Mouse (Mus musculus) ES-Bruce4 (cell line): ENCODE data around the gene Wdtc1. TPM values are rescaled to one million over a fixed set of nuclear protein-coding genes. Genes with fewer than 3 reads are reported as not detected.
A peak's percentile ranks its signal among the peaks of the same experiment; 100 is the strongest.

Experiments used
- H3K27ac ChIP-seq: 2 replicates; pipeline ENCODE4 v1.5.1; 2012; ENCODE audit warnings: low read length, inconsistent platforms; ENCODE audit not compliant: insufficient read depth
- H3K27me3 ChIP-seq: 2 replicates; pipeline ENCODE4 v1.6.1; 2012; ENCODE audit warnings: mild to moderate bottlenecking, low read length, inconsistent platforms; ENCODE audit not compliant: control insufficient read depth, poor library complexity, insufficient read depth, severe bottlenecking
- H3K36me3 ChIP-seq: 2 replicates; pipeline ENCODE4 v1.6.1; 2012; ENCODE audit warnings: inconsistent platforms, mild to moderate bottlenecking, low read length, moderate library complexity; ENCODE audit not compliant: control insufficient read depth, poor library complexity, insufficient read depth, severe bottlenecking
- H3K4me1 ChIP-seq: one replicate; pipeline ENCODE4 v1.8.1; 2011; ENCODE audit warnings: low read length; ENCODE audit not compliant: control insufficient read depth, insufficient read depth
- H3K4me3 ChIP-seq: 2 replicates; pipeline ENCODE4 v1.5.1; 2011; ENCODE audit warnings: low read depth, mild to moderate bottlenecking, low read length
- H3K9ac ChIP-seq: 2 replicates; pipeline ENCODE4 v1.6.1; 2012; ENCODE audit warnings: low read depth, mild to moderate bottlenecking, inconsistent platforms; ENCODE audit not compliant: poor library complexity, severe bottlenecking
- H3K9me3 ChIP-seq: replicated peaks from 2 replicates; pipeline ENCODE4 v1.6.1; 2012; ENCODE audit warnings: mild to moderate bottlenecking, low read length, inconsistent platforms; ENCODE audit not compliant: control insufficient read depth, poor library complexity, insufficient read depth, severe bottlenecking
- CTCF ChIP-seq: IDR thresholded peaks from one replicate; pipeline ENCODE4 v1.8.1; 2011; ENCODE audit warnings: low read depth, low read length
- EP300 ChIP-seq: IDR thresholded peaks from 2 replicates; pipeline ENCODE4 v1.6.1; 2011; ENCODE audit warnings: low read depth, low read length; ENCODE audit not compliant: insufficient read depth
- POLR2A ChIP-seq: IDR thresholded peaks from one replicate; pipeline ENCODE4 v1.8.1; 2011; ENCODE audit warnings: low read length; ENCODE audit not compliant: insufficient read depth
- polyA plus RNA-seq: library from polyadenylated mRNA; stranded (reverse); fragments of >200 nt; gene quantifications from 2 replicates; pipeline ENCODE4 v1.2.4, GENCODE M21; 2011; ENCODE audit warnings: low read depth; ENCODE audit not compliant: missing spikeins, insufficient read depth, insufficient read length

The Wdtc1 gene
- polyA plus RNA-seq, 1 experiment: 69.2 TPM

GRCm38 (mm10) chr4:133388781-133389552 is 35.7 kb upstream of the Wdtc1 start:
- H3K27me3 ChIP-seq: no peaks in the 10 kb centered on the region
- no peak overlapping the region for H3K4me3 ChIP-seq
- no peaks in the 10 kb centered on the region for H3K36me3 ChIP-seq
- peaks cover 3% of the 10 kb centered on the region for H3K4me1 ChIP-seq
- H3K9me3 ChIP-seq: no peaks in the 10 kb centered on the region
- no peak for TF ChIP-seq POLR2A
- no peak for TF ChIP-seq EP300
- no peak for TF ChIP-seq CTCF
- no peak overlapping the region for H3K9ac ChIP-seq
- H3K27ac ChIP-seq: no peak overlapping the region

- no peaks in the 10 kb centered on the region for H3K36me3 ChIP-seq
- no peak overlapping the region for H3K9ac ChIP-seq
- H3K9me3 ChIP-seq: no peaks in the 10 kb centered on the region
- no peak overlapping the region for H3K27ac ChIP-seq
- H3K27me3 ChIP-seq: no peaks in the 10 kb centered on the region
- H3K4me3 ChIP-seq: no peak overlapping the region
- no peak for TF ChIP-seq EP300
- no peak for TF ChIP-seq POLR2A
- TF ChIP-seq CTCF: no peak
- peaks cover 3% of the 10 kb centered on the region for H3K4me1 ChIP-seq
Observed at GRCm38 (mm10) chr4:133387053-133387452, 33.8 kb upstream of the Wdtc1 start.

GRCm38 (mm10) chr4:133386061-133386797 is 32.9 kb upstream of the Wdtc1 start:
- Histone ChIP-seq H3K9ac (no peak overlapping the region), H3K4me1 (peaks cover 3% of the 10 kb centered on the region), H3K4me3 (no peak overlapping the region), H3K27me3 (no peaks in the 10 kb centered on the region), H3K9me3 (no peaks in the 10 kb centered on the region), H3K27ac (no peak overlapping the region), H3K36me3 (no peaks in the 10 kb centered on the region)
- no peak for TF ChIP-seq CTCF
- TF ChIP-seq EP300: no peak
- no peak for TF ChIP-seq POLR2A

- peaks cover 12% of the 10 kb centered on the region for H3K4me1 ChIP-seq
- no peaks in the 10 kb centered on the region for H3K36me3 ChIP-seq
- TF ChIP-seq EP300 (0 out of 2 replicates have a peak, but pooled peaks have one; percentile 21), CTCF (no peak), POLR2A (no peak)
- H3K27ac ChIP-seq: no peak overlapping the region; the same call in 1 of the 2 replicates
- no peak overlapping the region for H3K9ac ChIP-seq
- no peaks in the 10 kb centered on the region for H3K9me3 ChIP-seq
- no peaks in the 10 kb centered on the region for H3K27me3 ChIP-seq
- no peak overlapping the region for H3K4me3 ChIP-seq
Observed at GRCm38 (mm10) chr4:133381141-133381540, 27.9 kb upstream of the Wdtc1 start.

GRCm38 (mm10) chr4:133380532-133380931 is 27.3 kb upstream of the Wdtc1 start:
- Histone ChIP-seq H3K36me3 (no peaks in the 10 kb centered on the region), H3K9ac (0 out of 2 replicates have a peak overlapping the region, but pooled peaks have one; percentile 24), H3K4me3 (0 out of 2 replicates have a peak overlapping the region, but pooled peaks have one; percentile 11), H3K27me3 (no peaks in the 10 kb centered on the region), H3K4me1 (peaks cover 12% of the 10 kb centered on the region), H3K27ac (peak overlapping the region; percentile 79), H3K9me3 (no peaks in the 10 kb centered on the region)
- TF ChIP-seq POLR2A: no peak
- TF ChIP-seq CTCF: no peak
- TF ChIP-seq EP300: no peak

- H3K27ac ChIP-seq: no peak overlapping the region; the same call in 1 of the 2 replicates
- H3K9me3 ChIP-seq: no peaks in the 10 kb centered on the region
- TF ChIP-seq POLR2A: no peak
- no peak for TF ChIP-seq EP300
- no peak for TF ChIP-seq CTCF
- no peak overlapping the region for H3K4me3 ChIP-seq
- no peak overlapping the region for H3K9ac ChIP-seq
- H3K27me3 ChIP-seq: no peaks in the 10 kb centered on the region
- H3K36me3 ChIP-seq: no peaks in the 10 kb centered on the region
- H3K4me1 ChIP-seq: peaks cover 12% of the 10 kb centered on the region
Observed at GRCm38 (mm10) chr4:133379861-133380260, 26.6 kb upstream of the Wdtc1 start.
